Mouse (Mus musculus): Measurements from ENCODE around the gene Dnajb6. TPM values are rescaled to one million over a fixed set of nuclear protein-coding genes. Genes with fewer than 3 reads are reported as not detected.

Dnajb6 gene
- polyA plus RNA-seq, 1 experiment from 2014 or later = 81.4 TPM

- WGBS (ENCODE audit: insufficient replicate concordance) = 26% methylated on average over 8 of the region's 8 CpGs
- no peaks in the 10 kb centered on the region for H3K27me3 ChIP-seq
- H3K27ac ChIP-seq (replicated peaks) = no peak overlapping the region
- no peak overlapping the region for H3K4me3 ChIP-seq (replicated peaks)
- H3K9ac ChIP-seq = no peak overlapping the region
- no peak for ATAC-seq (ENCODE audit: insufficient read depth)
- H3K9me3 ChIP-seq (replicated peaks) = no peaks in the 10 kb centered on the region
- H3K4me2 ChIP-seq = no peak overlapping the region
- no peaks in the 10 kb centered on the region; the same call in 1 of the 2 replicates for H3K4me1 ChIP-seq (replicated peaks)
- H3K36me3 ChIP-seq (replicated peaks) = no peaks in the 10 kb centered on the region
Observed at GRCm38 (mm10) chr5:29852376-29852775, 116.9 kb downstream of the Dnajb6 start.

- H3K4me3 ChIP-seq (replicated peaks) = no peak overlapping the region
- WGBS (ENCODE audit: insufficient replicate concordance) = 18% methylated on average over 1 of the region's 1 CpGs
Observed at GRCm38 (mm10) chr5:29853035-29853434, 117.5 kb downstream of the Dnajb6 start.

GRCm38 (mm10) chr5:29854376-29854775, 118.9 kb downstream of the Dnajb6 start:
- Histone ChIP-seq H3K27ac (replicated peaks) (0 out of 2 replicates have a peak overlapping the region, but pooled peaks have one; percentile 11), H3K9me3 (replicated peaks) (no peaks in the 10 kb centered on the region), H3K4me2 (no peak overlapping the region), H3K9ac (no peak overlapping the region), H3K36me3 (replicated peaks) (no peaks in the 10 kb centered on the region), H3K4me3 (replicated peaks) (no peak overlapping the region), H3K27me3 (no peaks in the 10 kb centered on the region), H3K4me1 (replicated peaks) (no peaks in the 10 kb centered on the region)
- WGBS (ENCODE audit: insufficient replicate concordance) = 13% methylated on average over 5 of the region's 5 CpGs
- ATAC-seq (ENCODE audit: insufficient read depth) = no peak

More at GRCm38 (mm10) chr5:29853035-29853434, 117.5 kb downstream of the Dnajb6 start:
- ATAC-seq (ENCODE audit: insufficient read depth) = no peak
- no peaks in the 10 kb centered on the region for H3K27me3 ChIP-seq
- H3K9ac ChIP-seq = no peak overlapping the region
- no peaks in the 10 kb centered on the region for H3K36me3 ChIP-seq (replicated peaks)
- no peaks in the 10 kb centered on the region; the same call in 1 of the 2 replicates for H3K4me1 ChIP-seq (replicated peaks)
- H3K9me3 ChIP-seq (replicated peaks) = no peaks in the 10 kb centered on the region
- no peak overlapping the region for H3K27ac ChIP-seq (replicated peaks)
- H3K4me2 ChIP-seq = no peak overlapping the region

- Histone ChIP-seq H3K27me3 (no peaks in the 10 kb centered on the region), H3K9me3 (replicated peaks) (no peaks in the 10 kb centered on the region), H3K4me2 (no peak overlapping the region), H3K27ac (replicated peaks) (no peak overlapping the region), H3K36me3 (replicated peaks) (no peaks in the 10 kb centered on the region), H3K4me1 (replicated peaks) (no peaks in the 10 kb centered on the region), H3K9ac (no peak overlapping the region), H3K4me3 (replicated peaks) (no peak overlapping the region)
- 38% methylated on average over 1 of the region's 1 CpGs for WGBS (ENCODE audit: insufficient replicate concordance)
- ATAC-seq (ENCODE audit: insufficient read depth) = no peak
Observed at GRCm38 (mm10) chr5:29854971-29855370, 119.5 kb downstream of the Dnajb6 start.

GRCm38 (mm10) chr5:29861522-29861921, 126.0 kb downstream of the Dnajb6 start:
- Histone ChIP-seq H3K9me3 (replicated peaks) (no peaks in the 10 kb centered on the region), H3K27ac (replicated peaks) (no peak overlapping the region), H3K9ac (no peak overlapping the region), H3K4me2 (no peak overlapping the region), H3K27me3 (no peaks in the 10 kb centered on the region), H3K36me3 (replicated peaks) (no peaks in the 10 kb centered on the region), H3K4me1 (replicated peaks) (no peaks in the 10 kb centered on the region), H3K4me3 (replicated peaks) (no peak overlapping the region)
- no peak for ATAC-seq (ENCODE audit: insufficient read depth)
- WGBS (ENCODE audit: insufficient replicate concordance) = 47% methylated on average over 3 of the region's 3 CpGs

- H3K36me3 ChIP-seq (replicated peaks) = no peaks in the 10 kb centered on the region
- no peak overlapping the region for H3K27ac ChIP-seq (replicated peaks)
- H3K9ac ChIP-seq = no peak overlapping the region
- no peak for ATAC-seq (ENCODE audit: insufficient read depth)
- no peaks in the 10 kb centered on the region for H3K4me1 ChIP-seq (replicated peaks)
- no peaks in the 10 kb centered on the region for H3K9me3 ChIP-seq (replicated peaks)
- no peak overlapping the region for H3K4me2 ChIP-seq
- WGBS (ENCODE audit: insufficient replicate concordance) = 74% methylated on average over 5 of the region's 5 CpGs
- no peaks in the 10 kb centered on the region for H3K27me3 ChIP-seq
- no peak overlapping the region for H3K4me3 ChIP-seq (replicated peaks)
Observed at GRCm38 (mm10) chr5:29862388-29862787, 126.9 kb downstream of the Dnajb6 start.

- 54% methylated on average over 4 of the region's 4 CpGs for WGBS (ENCODE audit: insufficient replicate concordance)
- Histone ChIP-seq H3K4me3 (replicated peaks) (no peak overlapping the region), H3K9me3 (replicated peaks) (no peaks in the 10 kb centered on the region), H3K27ac (replicated peaks) (no peak overlapping the region), H3K9ac (no peak overlapping the region), H3K36me3 (replicated peaks) (no peaks in the 10 kb centered on the region), H3K4me1 (replicated peaks) (no peaks in the 10 kb centered on the region), H3K4me2 (no peak overlapping the region), H3K27me3 (no peaks in the 10 kb centered on the region)
- no peak for ATAC-seq (ENCODE audit: insufficient read depth)
Observed at GRCm38 (mm10) chr5:29864291-29864737, 128.8 kb downstream of the Dnajb6 start.

GRCm38 (mm10) chr5:29864994-29865393, 129.5 kb downstream of the Dnajb6 start:
- Histone ChIP-seq H3K9ac (no peak overlapping the region), H3K4me3 (replicated peaks) (no peak overlapping the region), H3K27ac (replicated peaks) (no peak overlapping the region), H3K27me3 (no peaks in the 10 kb centered on the region), H3K4me1 (replicated peaks) (no peaks in the 10 kb centered on the region), H3K4me2 (no peak overlapping the region), H3K36me3 (replicated peaks) (no peaks in the 10 kb centered on the region), H3K9me3 (replicated peaks) (no peaks in the 10 kb centered on the region)
- ATAC-seq (ENCODE audit: insufficient read depth) = no peak
- WGBS (ENCODE audit: insufficient replicate concordance) = 24% methylated on average over 4 of the region's 4 CpGs

Other genes with a start within 250 kb of the Dnajb6 start
- gene Ube3c, start 166.4 kb upstream of the Dnajb6 start, polyA plus RNA-seq (2015; fragmentation: Nextera tagmentation; extraction: Ambion mirVana) = 12.0 TPM in 2 replicates
- gene Gm5129, start 248 bp downstream of the Dnajb6 start, polyA plus RNA-seq (2015; fragmentation: Nextera tagmentation; extraction: Ambion mirVana) = not detected in 2 replicates

All from liver, embryonic 15.5 days (tissue).